Mouse (Mus musculus): ENCODE measurements around the gene Disc1. TPM values are rescaled to one million over a fixed set of nuclear protein-coding genes. Genes with fewer than 3 reads are reported as not detected.

The Disc1 gene
- polyA plus RNA-seq, 1 experiment from 2014 or later, result 2.7 TPM

DNA sequence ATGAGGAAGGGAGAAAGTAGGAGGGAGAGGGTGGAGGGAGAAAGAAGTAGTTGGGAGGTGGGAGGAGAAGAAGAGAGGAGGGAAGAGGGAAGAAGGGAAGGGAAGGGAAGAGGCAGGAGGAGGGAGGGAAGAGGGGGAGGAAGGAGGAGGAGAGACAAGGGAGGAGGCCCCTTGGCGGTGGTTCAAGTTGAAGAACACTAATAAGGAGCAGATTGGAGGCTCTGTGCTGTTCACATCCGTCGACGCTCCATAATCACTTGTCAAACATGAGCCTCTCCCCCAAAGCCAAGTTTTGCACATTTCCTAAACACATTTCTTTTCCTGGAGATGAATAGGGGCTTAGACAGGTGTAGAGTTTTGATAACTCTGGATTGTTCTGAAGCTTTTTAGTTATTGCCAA lies 245.3 kb downstream of the Disc1 start:
- Histone ChIP-seq H3K4me3 (no peak overlapping the region), H3K9me3 (replicated peaks) (no peaks in the 10 kb centered on the region), H3K36me3 (no peaks in the 10 kb centered on the region), H3K4me1 (replicated peaks) (peaks cover 26% of the 10 kb centered on the region), H3K4me2 (no peak overlapping the region), H3K27ac (no peak overlapping the region), H3K27me3 (no peaks in the 10 kb centered on the region), H3K9ac (no peak overlapping the region)
- 20% methylated on average over 4 of the region's 4 CpGs for whole genome bisulfite sequencing
- no peak for ATAC-seq (replicated peaks; ENCODE audit: insufficient number of reproducible peaks, insufficient read depth, low FRiP score, low read depth)

DNA sequence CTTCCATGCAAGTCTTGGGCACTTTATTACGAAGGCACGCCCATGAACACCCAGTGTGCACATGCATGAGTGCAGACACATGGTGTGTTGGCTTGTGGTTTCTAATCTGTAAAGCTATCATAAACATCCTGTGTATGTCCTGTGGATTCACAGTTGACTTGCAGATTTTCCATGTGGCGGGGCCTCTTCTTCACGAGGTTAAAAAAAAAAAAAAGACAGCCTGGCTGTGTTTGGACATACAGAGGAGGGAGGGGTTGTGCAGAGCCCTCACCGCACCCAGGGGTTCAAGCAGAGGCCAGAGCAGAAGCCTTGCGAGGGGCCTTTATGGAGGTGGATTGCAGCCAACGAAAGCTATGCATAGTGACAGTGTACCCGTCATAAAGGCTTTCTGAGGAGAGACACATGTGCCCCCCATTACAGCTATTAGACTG lies 248.0 kb downstream of the Disc1 start:
- Histone ChIP-seq H3K27ac (no peak overlapping the region), H3K9ac (no peak overlapping the region), H3K36me3 (no peaks in the 10 kb centered on the region), H3K9me3 (replicated peaks) (0 out of 2 replicates have a peak, but pooled peaks cover 4% of the 10 kb centered on the region), H3K4me2 (no peak overlapping the region), H3K27me3 (no peaks in the 10 kb centered on the region), H3K4me3 (no peak overlapping the region), H3K4me1 (replicated peaks) (peaks cover 14% of the 10 kb centered on the region)
- ATAC-seq (replicated peaks; ENCODE audit: insufficient number of reproducible peaks, insufficient read depth, low FRiP score, low read depth), result no peak
- whole genome bisulfite sequencing, result 53% methylated on average over 8 of the region's 8 CpGs

DNA sequence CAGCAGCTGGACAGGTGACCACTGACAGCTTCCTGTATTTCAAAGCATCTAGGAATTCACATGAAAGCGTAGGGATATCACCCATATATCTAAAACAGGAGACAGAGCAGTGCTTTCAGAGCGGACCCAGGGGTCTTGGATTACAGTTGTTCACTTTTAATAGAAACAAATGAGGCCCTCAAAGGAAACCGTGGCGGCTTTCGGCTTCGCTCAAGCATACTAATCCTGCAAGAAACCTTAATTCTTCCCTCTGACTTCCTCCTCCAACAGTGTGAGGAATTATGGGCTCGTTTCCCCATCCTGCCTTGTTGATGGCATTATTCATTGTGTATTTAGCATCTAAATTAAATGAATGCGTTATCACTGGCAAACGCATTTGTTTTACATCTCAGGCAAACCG lies 252.7 kb downstream of the Disc1 start:
- H3K36me3 ChIP-seq, result no peaks in the 10 kb centered on the region
- no peaks in the 10 kb centered on the region for H3K27me3 ChIP-seq
- no peak overlapping the region for H3K27ac ChIP-seq
- H3K4me1 ChIP-seq (replicated peaks), result peaks cover 5% of the 10 kb centered on the region
- no peak overlapping the region for H3K9ac ChIP-seq
- no peak overlapping the region for H3K4me3 ChIP-seq
- ATAC-seq (replicated peaks; ENCODE audit: insufficient number of reproducible peaks, insufficient read depth, low FRiP score, low read depth), result no peak
- WGBS, result 84% methylated on average over 10 of the region's 10 CpGs
- H3K9me3 ChIP-seq (replicated peaks), result 0 out of 2 replicates have a peak, but pooled peaks cover 4% of the 10 kb centered on the region
- H3K4me2 ChIP-seq, result no peak overlapping the region

DNA sequence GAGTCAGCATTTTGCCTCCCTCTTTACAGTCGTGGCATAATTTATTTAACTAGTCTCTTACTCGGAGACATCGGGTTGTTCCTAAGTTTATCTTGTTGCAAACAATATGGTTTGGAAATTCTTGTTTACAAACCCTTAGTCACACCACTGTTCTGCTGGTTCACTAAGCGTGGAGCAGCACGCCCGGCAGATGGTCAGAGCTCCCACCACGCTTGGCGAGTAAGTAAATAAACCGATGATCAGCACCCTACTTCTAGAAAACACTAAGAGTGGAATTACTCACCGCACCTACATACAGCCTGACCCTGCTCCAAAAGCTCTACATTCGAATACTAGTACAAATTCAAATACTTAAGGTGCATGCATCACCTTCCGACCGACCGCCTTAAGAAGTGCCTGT lies 256.0 kb downstream of the Disc1 start:
- Histone ChIP-seq H3K4me1 (replicated peaks) (peaks cover 9% of the 10 kb centered on the region), H3K4me2 (no peak overlapping the region), H3K9me3 (replicated peaks) (0 out of 2 replicates have a peak, but pooled peaks cover 2% of the 10 kb centered on the region), H3K4me3 (no peak overlapping the region), H3K36me3 (no peaks in the 10 kb centered on the region), H3K9ac (no peak overlapping the region), H3K27me3 (no peaks in the 10 kb centered on the region), H3K27ac (no peak overlapping the region)
- WGBS, result 80% methylated on average over 14 of the region's 14 CpGs
- ATAC-seq (replicated peaks; ENCODE audit: insufficient number of reproducible peaks, insufficient read depth, low FRiP score, low read depth), result no peak

Small RNAs within 50 kb of the gene (microRNA-seq; reads per million reads assigned to microRNA genes)
- not detected for gene Gm22197

Other genes starting within 250 kb of the Disc1 start
- 101 and 103 TPM in 2 replicates for gene Gnpat, start 191.2 kb upstream of the Disc1 start, polyA plus RNA-seq (2015; fragmentation: Nextera tagmentation; extraction: Ambion mirVana)
- 46.3 and 51.6 TPM in 2 replicates for gene 2810004N23Rik, start 191.1 kb upstream of the Disc1 start, polyA plus RNA-seq (2015; fragmentation: Nextera tagmentation; extraction: Ambion mirVana)
- gene Exoc8, start 156.5 kb upstream of the Disc1 start, polyA plus RNA-seq (2015; fragmentation: Nextera tagmentation; extraction: Ambion mirVana), result 6.5 and 7.6 TPM in 2 replicates
- gene Sprtn, start 156.3 kb upstream of the Disc1 start, polyA plus RNA-seq (2015; fragmentation: Nextera tagmentation; extraction: Ambion mirVana), result 7.2 and 9.6 TPM in 2 replicates
- 16.7 and 18.4 TPM in 2 replicates for gene Egln1, start 104.9 kb upstream of the Disc1 start, polyA plus RNA-seq (2015; fragmentation: Nextera tagmentation; extraction: Ambion mirVana)
- gene Tsnax, start 41.2 kb upstream of the Disc1 start, polyA plus RNA-seq (2015; fragmentation: Nextera tagmentation; extraction: Ambion mirVana), result 77.3 and 91.1 TPM in 2 replicates

Measured in heart, embryonic 15.5 days (tissue).